Mouse (Mus musculus): ENCODE data around the gene Bpifa6.

Bpifa6 gene

GRCm38 (mm10) chr2:154044743-154045142 lies 70.0 kb downstream of the Bpifa6 start:
- no peak for DNase-seq (ENCODE audit: low spot score)
